Mouse (Mus musculus) megakaryocyte, embryonic 14.5 days (primary cell): ENCODE results near the gene Klhl3. TPM values are rescaled to one million over a fixed set of nuclear protein-coding genes. Genes with fewer than 3 reads are reported as not detected.
A peak's percentile ranks its signal among the peaks of the same experiment; 100 is the strongest.

Experiments
- H3K27me3 ChIP-seq: replicated peaks from 2 replicates; pipeline ENCODE3; 2012; ENCODE audit warnings: inconsistent platforms
- H3K36me3 ChIP-seq: replicated peaks from 2 replicates; pipeline ENCODE3; 2012; ENCODE audit warnings: low read length, inconsistent platforms, mixed read lengths
- H3K4me1 ChIP-seq: 2 replicates; pipeline ENCODE4 v1.6.1; 2012; ENCODE audit warnings: inconsistent platforms
- H3K4me3 ChIP-seq: replicated peaks from 2 replicates; pipeline ENCODE3; 2012; ENCODE audit warnings: moderate library complexity, mild to moderate bottlenecking, inconsistent platforms
- H3K9me3 ChIP-seq: 2 replicates; pipeline ENCODE4 v1.6.1; 2012; ENCODE audit warnings: inconsistent platforms
- FLI1 ChIP-seq: IDR thresholded peaks from 2 replicates; pipeline ENCODE4 v1.6.1; 2012; ENCODE audit warnings: low read length, inconsistent platforms, mixed read lengths
- GATA1 ChIP-seq: IDR thresholded peaks from 3 replicates; pipeline ENCODE4 v1.6.1; 2012; ENCODE audit warnings: mixed read lengths, low read length, inconsistent platforms, borderline replicate concordance
- polyA plus RNA-seq: library from polyadenylated mRNA; stranded (reverse); fragments of >175 nt; gene quantifications from 2 replicates; pipeline ENCODE4 v1.2.3, GENCODE M21; 2012; ENCODE audit warnings: low replicate concordance; ENCODE audit not compliant: insufficient read depth

Klhl3 gene
- polyA plus RNA-seq, 1 experiment: not detected

DNA sequence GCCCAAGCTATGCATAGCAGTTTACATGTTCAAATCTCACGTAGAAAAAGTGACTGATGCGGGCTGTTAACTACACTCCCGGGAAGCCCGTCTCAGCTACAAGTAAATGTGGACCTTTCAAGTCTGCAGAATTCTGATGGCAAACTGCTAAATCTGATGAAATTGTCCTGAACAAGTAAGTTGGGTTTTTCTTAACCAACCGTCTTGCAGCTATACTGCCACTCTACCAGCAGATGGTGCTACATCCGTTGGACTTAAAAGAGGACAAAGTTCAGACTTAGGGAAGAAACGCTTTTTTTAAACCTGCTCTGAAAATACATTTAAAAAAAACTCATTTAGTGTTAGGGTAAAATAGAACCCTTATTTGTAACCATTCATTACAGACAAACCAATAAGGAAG is 12.7 kb upstream of the Klhl3 start:
- Histone ChIP-seq H3K36me3 (peaks cover 7% of the 10 kb centered on the region), H3K4me3 (peak overlapping the region; percentile 99), H3K9me3 (no peaks in the 10 kb centered on the region), H3K27me3 (no peaks in the 10 kb centered on the region), H3K4me1 (peaks cover 22% of the 10 kb centered on the region)
- no peak for TF ChIP-seq GATA1
- no peak for TF ChIP-seq FLI1

GRCm38 (mm10) chr13:58124989-58125388 is 11.6 kb upstream of the Klhl3 start:
- H3K4me3 ChIP-seq: no peak overlapping the region
- no peaks in the 10 kb centered on the region for H3K9me3 ChIP-seq
- peaks cover 19% of the 10 kb centered on the region for H3K4me1 ChIP-seq
- TF ChIP-seq FLI1 (no peak), GATA1 (no peak)
- H3K36me3 ChIP-seq: peaks cover 7% of the 10 kb centered on the region
- peaks cover 4% of the 10 kb centered on the region for H3K27me3 ChIP-seq

- Histone ChIP-seq H3K4me3 (no peak overlapping the region), H3K36me3 (peaks cover 7% of the 10 kb centered on the region), H3K9me3 (no peaks in the 10 kb centered on the region), H3K27me3 (peaks cover 8% of the 10 kb centered on the region), H3K4me1 (peaks cover 12% of the 10 kb centered on the region)
- TF ChIP-seq FLI1 (no peak), GATA1 (no peak)
Observed at GRCm38 (mm10) chr13:58124278-58124677, 10.9 kb upstream of the Klhl3 start.

DNA sequence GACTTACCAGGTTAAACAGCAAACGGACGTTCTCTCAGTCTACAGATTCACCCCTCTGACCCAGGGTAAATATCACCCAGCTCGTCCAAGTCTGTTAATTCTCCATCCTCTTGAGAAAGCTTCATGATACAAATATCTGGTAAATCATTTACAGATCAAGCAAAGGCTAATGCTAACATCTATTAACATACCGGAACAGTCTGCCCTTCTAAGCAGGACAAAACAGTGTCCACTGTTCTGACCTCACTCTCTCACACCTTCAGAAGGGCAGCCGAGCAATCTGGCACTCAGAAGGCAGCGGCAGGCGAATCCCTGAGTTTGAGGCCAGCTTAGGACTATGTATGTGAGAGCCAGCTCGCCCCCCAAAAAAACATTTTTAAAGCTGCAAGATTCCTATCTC is 10.0 kb upstream of the Klhl3 start:
- Histone ChIP-seq H3K36me3 (peaks cover 7% of the 10 kb centered on the region), H3K4me1 (peaks cover 10% of the 10 kb centered on the region; the same call in 1 of the 2 replicates), H3K4me3 (no peak overlapping the region), H3K27me3 (peaks cover 12% of the 10 kb centered on the region), H3K9me3 (no peaks in the 10 kb centered on the region)
- no peak for TF ChIP-seq GATA1
- TF ChIP-seq FLI1: no peak

DNA sequence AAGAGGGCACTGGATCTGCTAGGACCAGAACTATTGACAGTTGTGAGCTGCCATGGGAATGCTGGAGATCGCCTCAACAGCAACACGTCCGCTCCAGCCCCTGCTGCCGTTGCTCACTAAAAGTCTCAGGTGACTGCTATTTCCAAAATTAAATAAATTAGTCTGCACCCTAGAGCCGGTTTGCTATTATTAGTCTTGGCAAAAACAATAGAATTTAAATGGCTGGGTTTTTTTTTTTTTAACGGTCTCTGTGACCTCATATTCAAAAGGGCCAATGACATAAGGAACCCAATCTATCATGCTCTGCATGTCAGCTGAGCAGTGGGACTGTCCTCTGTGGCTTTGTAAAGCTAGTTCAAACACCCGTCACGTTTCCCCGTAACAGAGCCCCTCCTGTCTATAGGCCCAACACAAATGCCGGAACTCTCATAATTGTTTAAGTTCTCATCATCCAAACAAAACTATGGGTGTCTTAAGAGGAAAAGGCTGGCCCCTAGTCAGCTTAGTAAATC is 9.4 kb upstream of the Klhl3 start:
- Histone ChIP-seq H3K9me3 (no peaks in the 10 kb centered on the region), H3K4me1 (peaks cover 10% of the 10 kb centered on the region; the same call in 1 of the 2 replicates), H3K4me3 (no peak overlapping the region), H3K36me3 (peaks cover 7% of the 10 kb centered on the region), H3K27me3 (peaks cover 15% of the 10 kb centered on the region)
- TF ChIP-seq FLI1 (no peak), GATA1 (no peak)

- H3K36me3 ChIP-seq: no peaks in the 10 kb centered on the region
- TF ChIP-seq FLI1 (no peak), GATA1 (no peak)
Observed at GRCm38 (mm10) chr13:58117318-58118017, 4.1 kb upstream of the Klhl3 start.

DNA sequence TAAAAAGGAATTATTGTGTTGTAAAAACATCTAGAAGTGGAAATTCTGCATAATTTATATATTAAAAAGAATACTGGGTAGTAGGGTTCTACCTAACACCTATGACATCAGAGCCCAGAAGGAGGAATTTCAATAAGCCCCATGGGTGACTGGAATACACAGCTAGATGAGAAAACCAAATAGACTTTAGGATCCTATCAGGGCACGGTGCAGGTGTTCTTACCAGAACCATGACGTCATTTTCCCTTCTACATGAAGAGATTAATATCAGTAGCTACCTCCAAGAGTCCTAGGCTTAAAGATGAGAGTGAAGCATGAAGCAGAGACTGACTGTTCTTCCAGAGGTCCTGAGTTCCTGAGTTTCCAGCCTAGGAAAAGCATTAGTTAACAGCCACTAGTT is 3.4 kb upstream of the Klhl3 start:
- Histone ChIP-seq H3K27me3 (peaks cover 67% of the 10 kb centered on the region), H3K4me1 (peaks cover 45% of the 10 kb centered on the region), H3K9me3 (peaks cover 12% of the 10 kb centered on the region), H3K4me3 (no peak overlapping the region), H3K36me3 (no peaks in the 10 kb centered on the region)
- no peak for TF ChIP-seq FLI1

More at GRCm38 (mm10) chr13:58117318-58118017, 4.1 kb upstream of the Klhl3 start:
- Histone ChIP-seq H3K4me1 (peaks cover 45% of the 10 kb centered on the region), H3K4me3 (no peak overlapping the region), H3K27me3 (peaks cover 61% of the 10 kb centered on the region), H3K9me3 (peaks cover 5% of the 10 kb centered on the region)

- TF ChIP-seq GATA1 (no peak; the same call in 2 of the 3 replicates), FLI1 (no peak)
- Histone ChIP-seq H3K9me3 (peaks cover 19% of the 10 kb centered on the region), H3K27me3 (peaks cover 79% of the 10 kb centered on the region), H3K36me3 (no peaks in the 10 kb centered on the region), H3K4me3 (peak overlapping the region; percentile 85), H3K4me1 (peaks cover 45% of the 10 kb centered on the region)
Observed at GRCm38 (mm10) chr13:58115227-58115626, 1.8 kb upstream of the Klhl3 start.

DNA sequence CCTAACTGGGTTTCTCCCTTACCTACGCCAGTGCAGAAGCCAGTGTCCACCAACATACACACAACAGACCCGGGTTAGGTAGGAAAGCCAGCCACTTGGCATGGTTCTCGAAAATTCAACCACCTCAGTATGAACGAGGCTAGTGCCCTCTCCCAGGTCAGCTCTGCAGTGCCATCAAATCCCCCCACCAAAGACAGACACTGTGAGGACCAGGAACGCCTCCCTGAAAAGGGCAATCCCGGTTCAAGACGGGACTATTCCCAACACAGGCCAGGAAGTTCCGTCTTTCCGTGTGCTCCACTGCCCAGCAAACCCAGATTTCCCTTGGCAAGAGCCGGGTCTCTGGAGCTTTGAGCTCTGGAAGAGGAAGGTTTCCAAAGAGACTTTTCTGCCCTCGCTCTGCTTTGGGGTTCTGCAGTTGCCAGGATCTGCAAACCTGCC is 771 bp downstream of the Klhl3 start:
- peaks cover 45% of the 10 kb centered on the region for H3K4me1 ChIP-seq
- H3K36me3 ChIP-seq: no peaks in the 10 kb centered on the region
- peak overlapping the region; percentile 87 for H3K4me3 ChIP-seq
- peaks cover 19% of the 10 kb centered on the region for H3K9me3 ChIP-seq
- peaks cover 77% of the 10 kb centered on the region for H3K27me3 ChIP-seq
- no peak for TF ChIP-seq FLI1
- TF ChIP-seq GATA1: no peak

DNA sequence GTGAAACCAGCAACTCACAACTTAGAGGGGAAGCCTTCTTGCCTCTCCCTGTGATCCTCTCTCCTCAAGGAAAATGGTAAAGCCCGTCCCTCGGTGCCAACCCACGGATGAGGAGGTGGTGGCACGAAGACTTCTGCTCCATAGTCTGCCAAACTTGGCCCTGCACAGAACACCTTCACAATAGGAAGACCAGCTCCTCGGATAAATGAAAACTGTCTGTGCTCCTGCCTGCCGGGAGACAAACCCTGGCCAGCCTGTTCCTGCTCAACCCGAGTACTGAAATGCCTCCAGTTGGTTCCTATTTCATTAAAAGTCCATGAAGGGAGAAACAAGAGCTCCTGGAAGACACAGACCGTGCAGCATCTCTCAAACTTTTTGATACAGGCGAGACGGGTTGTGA is 1.2 kb downstream of the Klhl3 start:
- Histone ChIP-seq H3K4me1 (peaks cover 41% of the 10 kb centered on the region), H3K36me3 (no peaks in the 10 kb centered on the region), H3K27me3 (peaks cover 76% of the 10 kb centered on the region), H3K9me3 (peaks cover 19% of the 10 kb centered on the region), H3K4me3 (no peak overlapping the region)
- TF ChIP-seq GATA1 (no peak), FLI1 (no peak)
